Mouse (Mus musculus): Measurements from ENCODE around the gene Map2. TPM values are rescaled to one million over a fixed set of nuclear protein-coding genes. Genes with fewer than 3 reads are reported as not detected.

Map2 gene
- polyA plus RNA-seq, 1 experiment from 2014 or later, result 0.65 TPM

DNA sequence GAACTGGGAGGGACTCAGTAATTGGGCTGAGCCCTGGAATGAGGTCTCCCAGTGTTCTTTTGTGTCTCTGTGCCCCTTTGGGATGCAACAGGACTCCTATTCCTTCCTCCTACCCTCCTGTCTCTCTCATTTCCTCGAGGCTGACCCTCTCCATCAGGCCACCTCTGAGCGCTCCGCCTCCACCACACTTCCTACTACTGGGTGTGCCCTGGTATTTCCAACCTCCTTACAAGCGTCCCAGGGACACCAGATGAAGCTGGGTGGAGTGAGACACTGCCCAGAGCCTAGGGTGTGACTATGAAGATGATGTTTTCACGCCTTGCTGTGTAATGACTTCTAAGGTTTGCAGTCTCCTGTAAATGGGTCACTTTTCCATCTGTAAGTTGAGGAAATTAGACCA is 1.4 kb upstream of the Map2 start:
- ATAC-seq, result no peak
- CTCF ChIA-PET, result no interaction called here
- POLR2A ChIA-PET, result no interaction called here
- TF ChIP-seq CTCF (IDR thresholded peaks at IDR 0.05), result no peak
- DNase-seq (ENCODE audit: low read depth, low spot score), result no peak
- H3K27me3 ChIP-seq, result peaks cover 4% of the 10 kb centered on the region
- in situ Hi-C loops (cut with MboI; ENCODE audit: low pct_unique_long_range_greater_than_20kb), result no loop called here

DNA sequence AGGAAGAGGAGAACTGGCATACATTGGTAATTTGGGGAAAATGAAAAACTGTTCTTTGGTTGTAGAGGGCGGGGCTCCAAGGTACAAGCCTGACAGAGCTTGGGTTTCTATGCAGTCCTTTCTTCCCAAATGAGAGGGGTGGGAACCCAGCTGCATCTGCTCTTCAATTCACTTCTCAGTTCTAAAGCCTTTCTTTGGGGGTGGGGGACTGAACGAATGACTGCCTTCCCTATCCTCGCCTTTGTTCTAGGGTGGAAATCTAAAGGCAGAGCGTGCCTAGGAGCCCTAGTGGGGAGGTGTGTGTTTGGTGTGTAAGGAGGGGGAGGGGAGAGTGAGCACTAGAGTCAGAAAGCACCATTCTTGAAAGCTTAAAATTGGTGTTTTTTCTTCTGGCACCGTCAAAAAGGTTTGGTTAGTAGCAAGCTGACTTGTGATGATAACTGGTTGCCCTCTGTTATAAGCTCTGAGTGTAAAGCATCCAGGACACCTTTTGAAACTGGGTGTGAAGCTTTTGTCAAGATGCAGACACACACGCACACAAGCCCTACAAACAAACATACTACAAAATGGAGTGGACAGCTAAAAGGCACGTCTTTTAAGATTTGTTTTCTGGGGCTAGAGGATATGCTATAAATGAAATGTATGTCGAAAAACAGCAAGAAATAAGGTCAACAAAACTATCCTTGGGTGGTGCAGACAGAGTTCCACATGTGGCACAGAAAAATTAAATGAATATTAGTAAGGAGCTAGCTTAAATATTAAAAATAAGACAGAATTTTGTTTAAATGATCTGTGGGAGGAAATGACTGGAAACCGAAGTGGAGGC is 1.2 kb downstream of the Map2 start:
- ATAC-seq (no peak), DNase-seq (ENCODE audit: low read depth, low spot score) (no peak)
- TF ChIP-seq CTCF (IDR thresholded peaks at IDR 0.05), result no peak
- peaks cover 4% of the 10 kb centered on the region for H3K27me3 ChIP-seq
- ChIA-PET CTCF (interaction anchor here (1.0 to 1.1 kb wide), 2 partner anchors 10 to 118 kb away, joined by 3 to 4 read pairs; no protein-coding TSS in a partner anchor), POLR2A (no interaction called here)
- in situ Hi-C loops (cut with MboI; ENCODE audit: low pct_unique_long_range_greater_than_20kb), result no loop called here

DNA sequence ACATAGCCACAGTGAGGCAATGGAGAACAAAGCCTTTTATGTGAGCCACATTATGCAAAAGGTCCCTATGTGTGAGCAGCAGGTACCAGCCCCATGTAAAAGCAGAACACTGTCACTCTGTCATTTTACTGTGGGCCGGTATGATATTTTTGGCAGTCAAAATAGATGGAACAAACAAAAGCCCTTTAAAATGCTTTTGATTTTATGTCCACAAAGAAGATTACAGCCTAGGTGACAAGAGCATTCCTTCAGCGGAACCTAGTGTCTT is 1.7 kb downstream of the Map2 start:
- no peak for DNase-seq (ENCODE audit: low read depth, low spot score)
- TF ChIP-seq CTCF (IDR thresholded peaks at IDR 0.05), result no peak
- no peak for ATAC-seq
- H3K27me3 ChIP-seq, result peaks cover 4% of the 10 kb centered on the region
- in situ Hi-C loops (cut with MboI; ENCODE audit: low pct_unique_long_range_greater_than_20kb), result no loop called here
- ChIA-PET CTCF (interaction anchor here (1.0 to 1.1 kb wide), 2 partner anchors 9 to 119 kb away, joined by 3 to 4 read pairs; no protein-coding TSS in a partner anchor), POLR2A (no interaction called here)

DNA sequence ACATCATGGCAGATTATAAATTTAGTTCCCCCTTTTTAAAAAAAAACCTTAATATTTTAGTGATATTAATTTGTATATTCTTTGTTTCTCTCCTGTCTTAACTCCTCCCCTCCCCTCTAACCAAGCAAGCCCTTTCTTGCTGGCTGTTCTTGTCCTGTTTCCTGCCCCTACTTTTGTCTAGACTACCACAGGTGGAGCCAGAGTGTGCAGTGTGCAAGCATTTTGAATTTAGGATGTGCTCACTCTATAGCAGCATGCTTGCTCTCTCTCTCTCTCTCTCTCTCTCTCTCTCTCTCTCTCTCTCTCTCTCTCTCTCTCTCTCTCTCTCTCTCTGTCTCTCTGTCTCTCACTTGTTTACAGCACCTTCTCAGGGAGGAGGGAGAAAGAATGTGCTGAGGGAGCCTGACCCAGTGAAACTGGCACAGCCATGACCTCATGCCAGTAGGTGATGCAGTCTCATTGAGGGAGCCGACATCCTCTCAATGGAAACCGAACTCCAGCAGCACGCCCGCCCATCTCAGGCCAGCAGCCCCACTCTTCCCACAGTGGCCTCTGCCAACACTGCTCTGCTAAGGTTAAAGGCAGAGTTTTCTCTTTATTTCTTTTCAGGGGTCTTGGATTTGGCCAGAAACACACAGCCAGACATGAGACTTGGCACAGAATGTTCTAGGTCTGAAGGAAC is 2.6 kb downstream of the Map2 start:
- CTCF ChIA-PET, result no interaction called here
- in situ Hi-C loops (cut with MboI; ENCODE audit: low pct_unique_long_range_greater_than_20kb), result no loop called here
- no peak for DNase-seq (ENCODE audit: low read depth, low spot score)

DNA sequence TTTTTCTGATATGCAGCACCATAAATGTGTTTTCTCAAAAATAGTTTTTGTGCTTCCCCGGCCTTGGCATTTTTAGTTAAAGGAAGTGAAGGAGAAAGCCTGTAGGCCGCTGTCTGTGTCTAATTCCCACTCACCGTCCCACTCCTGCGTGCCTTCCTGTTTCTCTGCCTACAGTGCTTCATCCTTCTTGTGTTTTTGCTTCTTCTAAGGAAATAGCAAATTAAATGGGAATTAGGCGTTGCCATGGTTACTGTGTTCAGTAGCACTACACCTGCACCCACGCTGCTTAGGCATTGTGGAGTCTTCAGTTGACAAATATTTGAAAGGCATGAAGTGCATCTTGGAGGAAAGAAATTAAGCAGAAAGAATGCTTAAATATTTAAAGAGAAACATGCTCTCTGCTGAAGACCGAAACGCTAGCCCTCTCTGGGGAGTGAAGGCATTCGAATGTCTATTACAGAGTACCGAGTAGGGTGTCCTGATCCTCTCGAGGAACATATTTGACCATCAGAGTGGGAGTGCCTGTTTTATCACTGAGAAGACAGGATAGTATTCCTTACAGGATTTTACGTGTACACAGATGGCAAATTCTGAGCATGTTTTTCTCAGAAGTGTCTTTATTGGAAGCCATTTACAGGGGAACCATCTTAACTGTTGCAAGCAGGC is 12.1 kb downstream of the Map2 start:
- ChIA-PET POLR2A (no interaction called here), CTCF (no interaction called here)
- no peaks in the 10 kb centered on the region for H3K27me3 ChIP-seq
- no peak for TF ChIP-seq CTCF (IDR thresholded peaks at IDR 0.05)
- in situ Hi-C loops (cut with MboI; ENCODE audit: low pct_unique_long_range_greater_than_20kb), result no loop called here
- DNase-seq (ENCODE audit: low read depth, low spot score) (no peak), ATAC-seq (no peak)

More for the DNA sequence above, 2.6 kb downstream of the Map2 start:
- no peak for TF ChIP-seq CTCF (IDR thresholded peaks at IDR 0.05)
- H3K27me3 ChIP-seq, result peaks cover 4% of the 10 kb centered on the region
- POLR2A ChIA-PET, result no interaction called here
- no peak for ATAC-seq

DNA sequence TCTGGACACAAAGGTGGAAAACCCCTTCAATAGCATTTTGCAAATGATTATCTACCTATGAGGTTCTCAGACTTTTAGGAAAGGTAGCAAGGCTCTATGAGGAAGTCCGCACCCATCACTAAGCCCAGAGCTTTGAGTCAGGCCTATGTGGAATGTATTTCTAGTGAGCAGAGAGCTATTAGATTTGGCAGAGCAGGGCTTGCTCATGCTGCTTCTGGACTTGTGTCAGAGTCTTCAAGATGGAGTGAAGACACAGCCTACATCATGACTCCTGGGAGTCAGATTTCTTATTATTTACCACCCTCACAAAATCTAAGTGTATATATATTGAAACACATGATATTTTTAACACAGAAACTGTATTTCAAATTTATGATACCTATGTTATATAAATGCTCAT is 17.3 kb downstream of the Map2 start:
- DNase-seq (ENCODE audit: low read depth, low spot score) (no peak), ATAC-seq (no peak)
- no peaks in the 10 kb centered on the region for H3K27me3 ChIP-seq
- in situ Hi-C loops (cut with MboI; ENCODE audit: low pct_unique_long_range_greater_than_20kb), result no loop called here
- ChIA-PET CTCF (no interaction called here), POLR2A (no interaction called here)
- TF ChIP-seq CTCF (IDR thresholded peaks at IDR 0.05), result no peak

DNA sequence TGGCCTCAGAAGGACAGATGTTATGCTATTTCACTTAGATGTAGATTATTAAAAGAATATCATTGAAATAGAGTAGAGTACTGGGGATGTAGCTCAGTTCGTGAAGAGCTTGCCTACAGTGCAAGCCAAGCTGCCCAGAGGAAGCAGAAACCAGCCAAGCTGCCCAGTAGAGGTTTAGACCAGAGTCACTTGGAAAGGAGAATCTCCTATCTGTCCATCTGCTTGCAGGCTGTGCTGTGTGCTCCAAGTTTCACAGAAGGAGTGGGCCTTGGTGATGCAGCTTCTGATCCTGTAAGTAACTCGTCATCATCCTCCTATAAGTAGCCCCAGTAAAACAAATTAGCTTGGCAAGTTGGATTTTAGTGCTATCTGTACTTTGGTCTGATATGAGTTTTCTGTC is 17.8 kb downstream of the Map2 start:
- H3K27me3 ChIP-seq, result no peaks in the 10 kb centered on the region
- in situ Hi-C loops (cut with MboI; ENCODE audit: low pct_unique_long_range_greater_than_20kb), result no loop called here
- DNase-seq (ENCODE audit: low read depth, low spot score) (no peak), ATAC-seq (no peak)
- ChIA-PET CTCF (no interaction called here), POLR2A (no interaction called here)
- TF ChIP-seq CTCF (IDR thresholded peaks at IDR 0.05), result no peak

DNA sequence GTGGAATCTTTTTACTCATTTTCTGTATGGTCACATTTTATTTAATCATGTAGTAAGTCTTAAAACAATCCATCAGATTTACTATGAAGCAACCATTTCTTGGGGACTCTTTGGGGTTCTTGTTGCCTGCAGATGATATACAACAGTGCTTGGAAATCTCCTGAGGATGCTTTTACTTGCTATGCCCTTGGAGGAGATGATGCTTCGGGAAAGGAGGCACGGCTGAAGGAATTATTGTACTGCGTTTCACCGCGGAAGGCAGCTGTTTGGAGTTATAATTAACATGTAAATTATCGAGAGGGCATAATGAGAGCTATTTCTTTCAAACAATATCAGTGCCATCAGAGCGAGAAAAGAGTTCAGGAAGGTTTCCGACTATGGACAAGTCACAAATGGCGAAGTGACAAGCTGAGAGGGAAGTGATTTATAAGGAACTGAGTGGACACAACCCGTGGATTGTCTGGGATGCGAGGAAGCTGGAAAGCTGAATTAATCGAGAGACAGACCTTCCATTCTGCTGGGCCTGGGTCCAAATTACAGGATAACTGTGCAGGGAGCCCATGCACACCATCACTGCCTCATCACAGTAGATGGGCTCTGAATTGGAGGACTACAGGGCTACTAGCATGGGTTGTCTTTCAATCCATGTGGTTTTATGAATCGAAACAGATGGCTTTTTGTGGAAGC is 20.1 kb downstream of the Map2 start:
- ATAC-seq, result no peak
- in situ Hi-C loops (cut with MboI; ENCODE audit: low pct_unique_long_range_greater_than_20kb), result no loop called here
- ChIA-PET CTCF (no interaction called here), POLR2A (no interaction called here)
- TF ChIP-seq CTCF (IDR thresholded peaks at IDR 0.05), result no peak
- DNase-seq (ENCODE audit: low read depth, low spot score), result no peak
- no peaks in the 10 kb centered on the region for H3K27me3 ChIP-seq

DNA sequence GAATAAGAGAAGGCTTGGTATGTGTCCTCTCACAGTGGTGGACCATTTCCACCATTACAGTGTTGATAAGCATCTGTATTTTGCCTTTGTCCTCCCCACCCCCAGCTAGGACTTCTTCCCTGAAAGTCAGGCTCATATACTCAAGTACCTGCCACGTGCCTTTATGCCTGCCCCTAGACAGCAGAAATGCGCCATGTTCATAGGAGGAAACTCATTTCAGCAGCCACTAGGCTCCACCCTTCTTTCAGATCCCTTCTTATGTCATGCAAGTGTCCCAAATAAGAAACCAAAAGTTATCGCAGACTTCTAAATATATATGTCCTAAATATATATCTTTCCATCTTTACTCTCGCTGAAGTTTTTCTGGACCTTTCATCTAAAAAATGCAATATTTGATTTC is 21.2 kb downstream of the Map2 start:
- H3K27me3 ChIP-seq, result no peaks in the 10 kb centered on the region
- ChIA-PET CTCF (no interaction called here), POLR2A (no interaction called here)
- no peak for TF ChIP-seq CTCF (IDR thresholded peaks at IDR 0.05)
- no peak for DNase-seq (ENCODE audit: low read depth, low spot score)
- no peak for ATAC-seq
- in situ Hi-C loops (cut with MboI; ENCODE audit: low pct_unique_long_range_greater_than_20kb), result no loop called here

DNA sequence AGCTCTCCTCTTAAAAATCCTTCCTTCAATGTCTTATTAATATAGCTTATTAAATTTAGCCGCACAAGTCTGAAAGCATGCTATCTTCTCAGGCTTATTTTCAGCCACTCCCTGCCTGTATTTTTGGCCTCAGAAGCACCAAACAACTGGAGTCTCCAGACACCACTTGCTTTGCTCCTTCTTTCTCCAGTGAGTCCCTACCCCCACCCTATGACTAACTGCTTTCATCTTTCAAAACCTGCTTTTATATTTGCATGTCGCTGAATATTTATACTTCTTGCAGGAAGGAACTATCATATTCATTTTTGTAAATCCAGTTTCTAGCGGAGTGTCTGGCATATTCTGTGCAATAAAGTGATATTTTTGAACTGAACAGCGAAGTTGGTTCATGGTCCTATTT is 21.6 kb downstream of the Map2 start:
- TF ChIP-seq CTCF (IDR thresholded peaks at IDR 0.05), result no peak
- CTCF ChIA-PET, result no interaction called here
- DNase-seq (ENCODE audit: low read depth, low spot score), result no peak
- H3K27me3 ChIP-seq, result no peaks in the 10 kb centered on the region
- POLR2A ChIA-PET, result no interaction called here
- in situ Hi-C loops (cut with MboI; ENCODE audit: low pct_unique_long_range_greater_than_20kb), result no loop called here
- no peak for ATAC-seq

DNA sequence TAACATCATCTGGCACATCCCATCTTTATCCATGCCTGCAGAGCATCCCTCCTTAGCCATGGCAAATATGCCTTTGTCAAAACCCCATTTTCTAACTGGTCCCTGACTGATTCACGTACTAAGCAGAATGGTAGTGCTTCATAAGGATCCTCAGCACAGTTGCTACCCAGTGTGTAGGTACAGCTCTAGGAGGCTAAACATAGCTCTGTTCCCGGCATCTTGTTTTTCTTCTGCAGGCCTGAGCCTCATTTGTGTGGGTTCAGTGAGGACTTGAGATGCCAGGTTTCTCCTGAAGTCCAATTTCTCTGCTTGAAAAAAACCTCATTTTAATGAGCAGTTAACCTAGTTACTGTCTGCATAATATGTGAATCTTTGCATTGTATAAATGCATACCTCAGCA is 30.4 kb downstream of the Map2 start:
- no peak for ATAC-seq
- CTCF ChIA-PET, result no interaction called here
- in situ Hi-C loops (cut with MboI; ENCODE audit: low pct_unique_long_range_greater_than_20kb), result no loop called here
- no peaks in the 10 kb centered on the region for H3K27me3 ChIP-seq
- DNase-seq (ENCODE audit: low read depth, low spot score), result no peak
- POLR2A ChIA-PET, result no interaction called here
- no peak for TF ChIP-seq CTCF (IDR thresholded peaks at IDR 0.05)

All from Patski (cell line).